Mouse (Mus musculus) megakaryocyte progenitor cell, adult 5-6 weeks (primary cell): ENCODE data around the gene Tbc1d20. TPM values are rescaled to one million over a fixed set of nuclear protein-coding genes. Genes with fewer than 3 reads are reported as not detected.

Experiments
- ATAC-seq: replicated peaks from 2 replicates; pipeline ENCODE4 v1.8.0; 2016; ENCODE audit warnings: mild to moderate bottlenecking, moderate TSS enrichment, inconsistent platforms; ENCODE audit not compliant: poor library complexity
- total RNA-seq, 2 experiments: library from RNA; stranded (forward) in 1 of 2; stranded (reverse) in 1 of 2; fragments of 157-497, 149-512 nt in 1 of 2; fragments of 200-1000 nt in 1 of 2; gene quantifications; 2 replicates each; pipeline versions ENCODE4 v1.2.3 to v1.2.4; 2015 to 2017

The Tbc1d20 gene
- total RNA-seq, 2 experiments from 2014 or later: 17.2 to 19.7 TPM

DNA sequence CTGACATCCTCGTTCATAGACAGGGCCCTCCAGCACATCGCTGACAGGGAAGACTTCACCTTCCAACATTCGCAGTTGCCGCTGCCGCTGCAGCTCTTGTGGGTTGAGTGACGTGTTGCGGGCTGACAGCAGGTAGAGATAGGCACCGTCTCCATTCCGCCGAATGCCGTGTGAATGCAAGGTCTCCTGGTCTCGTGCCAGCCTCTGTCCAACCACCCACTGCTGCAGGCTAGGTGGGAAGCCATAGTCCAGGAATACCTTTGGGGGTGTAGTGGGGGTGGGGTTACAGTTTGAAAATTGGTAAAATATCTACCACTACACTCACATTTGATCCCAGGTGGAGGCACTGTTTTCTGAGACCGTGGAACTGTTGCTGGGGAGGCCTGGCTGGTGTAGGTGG is 32.5 kb downstream of the Tbc1d20 start:
- ATAC-seq: no peak

DNA sequence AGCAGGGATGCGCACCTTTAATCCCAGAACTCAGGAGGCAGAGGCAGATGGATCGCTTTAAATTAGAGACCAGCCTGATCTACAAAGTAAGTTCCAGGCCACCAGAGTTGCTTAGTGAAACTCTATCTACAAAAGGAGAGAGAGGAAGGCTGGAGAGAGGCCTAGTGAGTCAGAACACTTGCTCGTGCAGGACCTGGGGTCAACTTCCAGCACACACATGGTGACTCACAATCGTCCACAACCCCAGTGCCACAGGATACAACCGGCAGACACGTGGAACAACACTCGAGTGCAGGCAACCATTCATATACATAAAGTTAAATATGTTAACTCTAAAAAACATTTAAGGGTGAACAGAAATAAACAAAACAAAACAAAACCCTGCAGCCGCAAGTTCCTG is 33.0 kb downstream of the Tbc1d20 start:
- ATAC-seq: no peak

- ATAC-seq: no peak
These were observed 34.4 kb downstream of the Tbc1d20 start for GRCm38 (mm10) chr2:152327980-152328379.

DNA sequence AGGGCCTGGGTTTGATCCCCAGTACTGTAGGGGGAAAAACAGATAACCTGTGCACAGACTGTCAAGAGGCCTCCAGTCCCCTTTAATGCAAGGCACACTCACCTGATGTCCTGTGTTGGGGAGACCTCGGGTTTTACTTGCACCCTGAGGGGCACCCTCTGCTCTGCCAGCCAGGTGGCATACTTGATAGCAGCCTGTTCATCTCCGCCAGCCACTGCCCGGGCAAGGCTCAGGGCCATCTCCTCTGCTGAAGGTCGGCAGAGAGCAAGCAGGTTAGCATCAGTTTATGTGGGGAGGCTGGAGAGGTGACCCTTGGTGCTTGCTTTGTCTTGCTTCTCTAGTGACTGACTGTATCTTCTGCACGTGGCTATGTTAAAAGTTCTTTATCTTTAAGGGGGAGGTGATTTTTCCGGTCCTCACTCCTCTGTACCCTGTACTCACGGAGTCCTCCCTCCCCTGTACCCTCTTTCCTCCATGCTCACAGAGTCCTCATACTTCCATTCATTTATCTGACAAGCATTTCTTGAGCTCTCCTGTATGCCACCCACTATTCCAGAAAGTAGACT is 37.3 kb downstream of the Tbc1d20 start:
- ATAC-seq: peak; percentile 29

DNA sequence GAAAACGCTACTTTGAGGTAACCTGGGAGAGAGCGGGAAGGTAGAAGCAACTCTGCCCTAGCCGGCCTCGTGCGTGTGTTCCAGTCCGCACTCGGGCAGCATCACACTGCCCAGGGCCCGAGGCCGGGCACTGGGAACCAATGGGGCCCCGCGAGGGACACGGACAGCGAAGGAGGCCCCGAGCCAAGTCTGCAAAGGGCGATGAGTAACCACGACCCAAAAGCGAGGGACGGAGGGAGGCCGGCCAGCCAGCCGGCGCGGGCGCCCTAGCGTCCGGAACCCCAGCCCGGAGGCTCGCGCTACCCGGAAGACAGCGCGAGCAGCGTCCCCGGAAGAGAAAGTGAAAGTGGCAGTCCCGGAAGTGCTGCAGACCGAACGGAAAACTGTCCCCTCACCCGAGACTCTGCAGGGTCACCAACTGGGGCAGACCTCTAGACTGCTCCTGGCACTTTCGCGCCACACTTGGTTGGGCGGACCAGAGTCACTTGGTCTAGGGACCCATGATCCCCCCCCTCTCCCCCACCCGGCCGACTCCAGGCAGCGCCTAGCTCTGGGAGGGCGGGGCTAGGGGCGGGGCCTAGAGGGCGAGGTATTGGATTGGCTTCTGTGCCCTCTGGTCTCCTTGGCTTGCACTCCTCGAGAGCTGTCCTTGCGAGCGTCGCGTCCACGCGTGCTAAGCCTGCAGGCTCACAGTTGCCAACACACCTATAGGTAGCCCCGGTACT is 38.6 kb downstream of the Tbc1d20 start, which contains the start of gene Rbck1:
Rbck1 (minus strand) TSS at position 553 of the 725 bp plus-strand sequence.
- peak; percentile 78 for ATAC-seq

DNA sequence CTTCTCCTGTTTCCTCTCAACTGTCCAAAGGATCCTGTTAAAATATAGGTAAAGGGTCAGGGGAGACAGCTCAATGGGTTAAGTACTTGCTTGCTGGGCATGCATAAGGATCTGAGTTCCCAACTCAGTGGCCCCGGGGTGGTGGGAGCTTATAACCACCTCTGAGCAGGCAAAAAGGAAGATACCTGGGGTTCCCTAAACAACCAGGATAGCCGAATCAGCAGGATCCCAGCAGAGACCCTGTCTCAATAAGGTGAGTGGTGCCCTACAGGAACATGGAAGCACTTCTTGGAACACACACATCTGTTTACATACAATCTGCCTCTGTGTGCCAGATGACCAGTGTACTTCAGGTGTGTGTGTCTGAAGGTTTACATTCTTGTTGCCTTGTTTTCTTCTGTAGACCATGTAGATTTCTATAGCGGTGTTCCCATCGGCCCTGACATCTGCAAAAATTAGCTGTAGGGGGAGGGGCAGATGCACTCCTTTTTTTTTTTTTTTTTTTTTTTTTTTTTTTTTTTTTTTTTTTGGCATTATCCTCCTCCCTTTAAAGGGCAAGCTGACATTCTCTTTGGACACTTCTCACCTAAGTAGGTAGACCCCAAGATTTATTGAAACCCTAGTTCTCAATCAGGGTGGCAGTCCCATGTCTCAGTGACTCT is 39.8 kb downstream of the Tbc1d20 start:
- ATAC-seq: no peak

- ATAC-seq: no peak
These were observed 41.7 kb downstream of the Tbc1d20 start for GRCm38 (mm10) chr2:152335289-152335820.

- ATAC-seq: no peak
These were observed 43.2 kb downstream of the Tbc1d20 start for GRCm38 (mm10) chr2:152336856-152337255.

GRCm38 (mm10) chr2:152337591-152338212 is 44.1 kb downstream of the Tbc1d20 start:
- no peak for ATAC-seq

DNA sequence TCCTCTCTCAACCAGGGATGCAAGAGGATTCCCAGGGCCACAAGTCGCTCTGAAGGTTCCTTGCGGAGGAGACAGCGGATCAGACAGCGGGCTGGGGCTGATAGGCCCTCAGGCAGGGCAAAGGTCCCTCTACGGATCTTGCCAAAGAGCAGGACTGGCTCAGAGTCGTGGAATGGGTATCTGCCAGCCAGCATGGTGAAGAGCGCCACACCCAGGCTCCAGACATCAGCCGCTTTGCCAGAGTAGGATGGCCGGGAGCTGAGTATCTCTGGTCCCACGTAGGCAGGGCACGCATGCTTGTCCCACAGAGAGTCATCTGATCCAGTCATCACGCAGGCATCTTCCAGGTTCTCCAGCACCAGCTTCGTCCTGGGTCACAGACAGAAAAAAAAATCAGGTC is 44.7 kb downstream of the Tbc1d20 start:
- no peak for ATAC-seq

GRCm38 (mm10) chr2:152339631-152340179 is 46.1 kb downstream of the Tbc1d20 start:
- no peak for ATAC-seq

GRCm38 (mm10) chr2:152343329-152344213 is 49.9 kb downstream of the Tbc1d20 start, which contains the start of gene Trib3:
Gene Trib3, minus strand, starts transcription at chr2:152344032.
- peak; percentile 75 for ATAC-seq

GRCm38 (mm10) chr2:152344361-152344760 is 50.7 kb downstream of the Tbc1d20 start:
- no peak for ATAC-seq

DNA sequence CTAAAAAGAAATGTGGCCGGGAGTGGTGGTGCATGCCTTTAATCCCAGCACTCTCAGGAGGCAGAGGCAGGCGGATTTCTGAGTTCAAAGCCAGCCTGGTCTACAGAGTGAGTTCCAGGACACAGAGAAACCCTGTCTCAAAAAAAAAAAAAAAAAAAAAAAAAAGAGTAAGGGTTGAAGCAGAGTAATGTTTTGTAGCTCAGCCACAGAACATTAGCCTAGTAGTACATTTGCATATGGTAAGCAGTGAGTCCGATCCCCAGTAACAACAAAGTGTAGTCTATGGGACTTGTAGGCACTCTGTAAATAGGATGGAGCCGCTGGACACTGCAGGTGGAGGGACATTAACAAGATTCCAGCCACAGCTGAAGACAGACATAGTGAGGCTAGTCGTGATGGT is 51.3 kb downstream of the Tbc1d20 start:
- ATAC-seq: no peak

GRCm38 (mm10) chr2:152345393-152345792 is 51.8 kb downstream of the Tbc1d20 start:
- no peak for ATAC-seq

DNA sequence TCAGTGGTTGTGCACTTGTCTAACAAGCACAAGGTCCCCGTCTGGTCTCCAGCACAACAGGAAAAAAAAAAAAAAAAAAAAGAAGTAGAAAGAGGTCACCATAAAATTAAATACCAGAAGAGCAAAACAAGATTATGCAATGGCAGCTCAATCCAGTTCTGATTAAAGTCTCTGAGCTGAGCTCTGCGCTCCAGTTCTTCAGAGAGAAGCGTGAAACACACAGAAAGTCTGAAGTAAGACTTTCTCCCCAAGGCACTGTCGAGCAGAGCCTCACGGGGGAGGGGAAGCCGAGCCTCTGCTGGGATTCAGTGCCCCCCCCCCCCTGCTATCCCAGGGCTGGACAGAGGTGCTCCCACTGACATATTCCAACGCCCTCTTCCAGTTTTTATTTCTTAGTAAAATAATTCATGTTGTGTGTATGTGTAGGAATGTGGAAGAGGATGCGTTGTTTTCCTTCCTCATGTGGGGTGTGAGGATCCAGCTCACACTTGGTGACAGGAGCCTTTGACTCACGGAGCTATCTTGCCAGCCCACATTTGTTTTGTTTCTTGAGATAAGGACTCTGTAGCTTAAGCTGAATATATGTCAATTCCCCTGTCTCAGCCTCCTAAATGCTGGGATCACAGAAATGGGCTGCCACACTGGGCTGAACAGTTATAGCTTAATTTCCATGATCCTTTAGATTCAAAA is 53.3 kb downstream of the Tbc1d20 start:
- ATAC-seq: peak; percentile 54

DNA sequence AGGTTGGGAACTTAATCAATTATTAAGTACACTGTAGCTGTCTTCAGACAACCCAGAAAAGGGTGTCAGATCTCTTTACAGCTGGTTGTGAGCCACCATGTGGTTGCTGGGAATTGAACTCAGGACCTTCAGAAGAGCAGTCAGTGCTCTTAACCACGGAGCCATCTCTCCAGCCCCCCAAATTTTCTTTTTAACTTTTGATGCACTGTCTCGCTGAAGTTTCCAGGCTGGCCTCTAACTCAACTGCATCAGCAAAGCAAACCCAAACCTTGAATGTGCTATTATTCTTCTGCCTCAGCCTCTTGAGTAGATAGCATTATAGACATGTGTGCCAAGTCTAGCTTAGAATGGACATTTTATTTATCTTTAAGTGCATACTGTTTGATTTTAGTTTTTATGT is 54.1 kb downstream of the Tbc1d20 start:
- ATAC-seq: no peak

DNA sequence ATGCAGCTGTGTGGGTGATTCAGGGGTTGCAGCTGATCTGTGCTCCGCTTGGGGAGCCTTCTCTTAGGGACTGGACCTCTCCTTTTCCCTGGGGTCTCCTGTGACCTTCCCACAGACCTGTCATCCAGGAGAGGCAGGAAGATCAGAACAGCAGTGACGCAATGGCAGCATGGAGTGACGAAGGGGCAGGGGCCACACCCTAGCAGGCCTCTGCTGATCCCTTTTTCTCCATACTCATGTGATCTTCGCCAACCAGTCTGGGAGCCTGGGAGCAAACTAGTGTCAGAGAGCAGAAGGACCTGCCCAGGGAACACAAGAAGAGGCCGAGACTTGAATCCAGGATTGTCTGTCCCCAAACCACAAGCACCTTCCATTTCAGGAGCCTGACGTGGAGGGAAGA is 55.6 kb downstream of the Tbc1d20 start:
- ATAC-seq: no peak

DNA sequence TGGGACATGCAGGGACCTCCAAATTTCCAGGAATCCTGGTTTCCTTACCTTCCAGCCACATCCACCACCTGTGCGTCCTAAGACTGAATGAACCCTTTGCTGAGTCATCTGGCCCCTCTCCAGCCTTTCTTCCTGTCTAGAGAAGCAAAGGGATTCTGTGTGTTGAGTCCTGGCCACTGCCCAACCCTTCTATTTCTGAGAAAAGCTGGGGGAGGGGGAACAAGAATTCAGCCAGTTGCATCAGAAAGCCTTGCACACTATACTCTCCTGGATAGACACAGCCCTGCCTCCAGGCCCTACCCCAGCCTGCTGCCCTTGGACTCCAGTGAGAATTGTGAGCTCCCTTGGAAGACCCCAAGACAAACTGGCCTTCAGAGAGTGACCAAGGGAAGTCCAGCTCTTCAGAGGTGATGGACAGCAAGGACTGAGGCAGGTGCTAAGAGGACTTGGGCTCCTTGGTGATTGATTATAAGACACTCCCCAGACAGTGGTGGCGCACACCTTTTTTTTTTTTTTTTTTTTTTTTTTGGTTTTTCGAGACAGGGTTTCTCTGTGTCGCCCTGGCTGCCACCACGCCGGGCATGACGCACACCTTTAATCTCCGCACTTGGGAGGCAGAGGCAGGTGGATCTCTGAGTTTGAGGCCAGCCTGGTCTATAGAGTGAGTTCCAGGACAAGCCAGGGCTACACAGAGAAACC is 56.4 kb downstream of the Tbc1d20 start:
- ATAC-seq: peak; percentile 64
